Mouse (Mus musculus) embryonic fibroblast, embryonic 13.5 days (primary cell): ENCODE measurements at regions not wholly inside any gene's neighbourhood (a gene's known extent, or its start where the extent isn't known, plus 50 kb on each side); places are given as distances from the start of the nearest gene placed in this dataset.

Experiments
- CTCF ChIP-seq: IDR thresholded peaks from 2 replicates; pipeline ENCODE4 v1.5.1; 2011; ENCODE audit warnings: mild to moderate bottlenecking, control low read depth, low read length, moderate library complexity, borderline replicate concordance; ENCODE audit not compliant: insufficient read depth
- POLR2A ChIP-seq: IDR thresholded peaks from 2 replicates; pipeline ENCODE4 v1.6.1; 2011; ENCODE audit warnings: low read depth, mild to moderate bottlenecking, control low read depth, low read length, moderate library complexity

DNA sequence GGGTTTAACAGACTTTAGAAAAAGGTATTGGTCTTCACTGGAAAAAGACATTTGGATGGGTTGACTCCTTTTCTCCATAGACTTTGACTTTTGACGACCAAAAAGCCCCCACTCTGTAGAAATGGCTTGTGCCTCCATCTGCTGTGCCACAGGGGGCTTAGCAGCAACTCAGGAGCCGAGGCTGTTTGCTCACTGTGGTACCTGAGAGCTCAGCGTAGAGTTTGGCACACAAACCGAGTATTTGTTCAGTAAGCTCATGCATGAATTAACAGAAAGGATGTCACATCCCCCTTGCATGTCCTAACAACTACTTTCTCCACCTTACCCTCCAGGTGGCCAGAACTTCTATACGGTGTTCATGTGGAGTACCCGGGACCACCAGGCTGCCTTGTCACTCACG, 149.7 kb upstream of the Map1b start:
- no peak for TF ChIP-seq POLR2A
- no peak for TF ChIP-seq CTCF
